Mouse (Mus musculus) heart, embryonic 11.5 days (tissue): ENCODE measurements around the gene Cd79b. TPM values are rescaled to one million over a fixed set of nuclear protein-coding genes. Genes with fewer than 3 reads are reported as not detected.
A peak's percentile ranks its signal among the peaks of the same experiment; 100 is the strongest.

ENCODE experiments used
- ATAC-seq: fragments of 200-750 bp; cut with Nextera tagmentation; replicated peaks from 2 replicates; pipeline ENCODE4 v1.8.0; 2017; ENCODE audit warnings: moderate library complexity; ENCODE audit not compliant: insufficient number of reproducible peaks, low FRiP score, low TSS enrichment
- H3K27ac ChIP-seq: fragments of 300-500 bp; sonication (generic); 2 replicates; pipeline ENCODE4 v1.5.1; 2014; ENCODE audit warnings: mild to moderate bottlenecking, low read depth, low read length
- H3K27me3 ChIP-seq: fragments of 300-500 bp; sonication (generic); 2 replicates; pipeline ENCODE4 v1.6.1; 2014; ENCODE audit warnings: mild to moderate bottlenecking, low read length, mixed read lengths; ENCODE audit not compliant: control insufficient read depth, insufficient read depth
- H3K36me3 ChIP-seq: fragments of 300-500 bp; sonication (generic); 2 replicates; pipeline ENCODE4 v1.6.1; 2014; ENCODE audit warnings: mild to moderate bottlenecking, low read length, moderate library complexity, mixed read lengths; ENCODE audit not compliant: control insufficient read depth, insufficient read depth
- H3K4me1 ChIP-seq: fragments of 300-500 bp; sonication (generic); 2 replicates; pipeline ENCODE4 v1.6.1; 2014; ENCODE audit warnings: low read length; ENCODE audit not compliant: control insufficient read depth, insufficient read depth
- H3K4me2 ChIP-seq: fragments of 300-500 bp; sonication (generic); 2 replicates; pipeline ENCODE4 v1.6.1; 2014; ENCODE audit warnings: mild to moderate bottlenecking, moderate library complexity
- H3K4me3 ChIP-seq: fragments of 300-500 bp; sonication (generic); 2 replicates; pipeline ENCODE4 v1.5.1; 2014; ENCODE audit warnings: low read depth, low read length
- H3K9ac ChIP-seq: fragments of 300-500 bp; sonication (generic); 2 replicates; pipeline ENCODE4 v1.6.1; 2014; ENCODE audit warnings: mild to moderate bottlenecking, low read depth, low read length, moderate library complexity
- H3K9me3 ChIP-seq: fragments of 300-500 bp; sonication (generic); replicated peaks from 2 replicates; pipeline ENCODE4 v1.6.1; 2016; ENCODE audit warnings: low read length; ENCODE audit not compliant: control insufficient read depth
- WGBS: fragments of 180-500 bp; shearing (Covaris S2); extraction: QIAGEN DNeasy Blood & Tissue Kit; methylation state at CpG from one replicate; pipeline ENCODE4 v1.1.7; 2014; ENCODE audit not compliant: insufficient replicate concordance; 5-methylcytosine and 5-hydroxymethylcytosine counted together
- polyA plus RNA-seq: library from polyadenylated mRNA; unstranded; fragments of >200 nt; fragmentation: Nextera tagmentation; extraction: Ambion mirVana; gene quantifications from 2 replicates; pipeline ENCODE4 v1.2.1, GENCODE M21; 2014

Cd79b gene
- polyA plus RNA-seq, 1 experiment from 2014 or later, result 1.3 TPM

DNA sequence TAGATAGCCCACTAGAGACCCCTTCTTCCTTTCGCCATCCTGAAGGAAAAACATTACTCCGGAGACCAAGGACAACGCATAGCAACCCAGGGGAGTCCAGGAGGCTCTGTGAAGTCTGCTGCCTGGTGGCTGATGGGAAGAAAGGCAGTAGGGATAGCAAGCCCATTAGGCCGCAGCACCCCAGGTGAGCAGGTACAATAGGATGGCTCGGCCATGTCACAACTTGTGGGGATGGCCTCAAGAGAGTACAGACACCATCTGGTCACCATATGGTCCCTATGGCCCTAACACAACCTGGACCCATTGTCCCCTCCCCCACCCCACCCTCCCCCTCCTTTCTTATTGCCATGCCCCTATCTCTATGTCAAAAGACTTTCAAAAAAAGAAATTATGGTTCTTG lies 46.7 kb downstream of the Cd79b start:
- H3K4me3 ChIP-seq, result no peak overlapping the region
- peaks cover 38% of the 10 kb centered on the region for H3K36me3 ChIP-seq
- H3K9me3 ChIP-seq, result no peaks in the 10 kb centered on the region
- peaks cover 27% of the 10 kb centered on the region for H3K4me1 ChIP-seq
- H3K27ac ChIP-seq, result no peak overlapping the region
- ATAC-seq, result no peak
- H3K4me2 ChIP-seq, result no peak overlapping the region
- no peaks in the 10 kb centered on the region for H3K27me3 ChIP-seq
- WGBS, result 68% methylated on average over 5 of the region's 5 CpGs
- H3K9ac ChIP-seq, result no peak overlapping the region

DNA sequence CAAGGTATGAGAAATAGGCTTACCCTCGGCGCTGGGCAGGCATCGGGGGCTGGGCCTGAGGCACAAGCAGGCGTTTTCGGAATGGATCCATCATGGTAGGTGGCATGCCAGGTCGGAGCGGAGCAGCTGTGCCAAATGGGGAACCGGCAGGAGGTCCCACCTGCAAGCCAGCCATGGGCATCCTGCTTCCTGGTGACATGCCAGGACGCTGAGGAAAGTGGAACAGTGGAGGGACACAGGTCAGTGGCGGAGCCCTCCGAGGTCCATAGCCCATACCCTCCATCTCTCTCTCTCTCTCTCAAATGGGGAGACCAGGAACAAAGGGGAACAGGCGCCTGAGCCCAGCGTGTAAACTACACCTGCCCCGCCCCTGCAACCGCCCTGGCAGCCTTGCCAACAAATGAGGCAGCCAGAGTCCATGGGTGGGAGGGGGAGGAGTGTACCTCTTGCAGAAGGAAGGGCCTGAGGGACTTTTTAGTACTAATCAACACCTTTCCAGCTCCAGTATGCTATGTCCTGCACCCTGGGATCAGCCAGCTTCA lies 47.2 kb downstream of the Cd79b start:
- 0 out of 2 replicates have a peak overlapping the region, but pooled peaks have one; percentile 43 for H3K9ac ChIP-seq
- no peak overlapping the region for H3K4me2 ChIP-seq
- WGBS, result 63% methylated on average over 15 of the region's 15 CpGs
- no peak for ATAC-seq
- H3K27ac ChIP-seq, result no peak overlapping the region; the same call in 1 of the 2 replicates
- H3K36me3 ChIP-seq, result peaks cover 39% of the 10 kb centered on the region
- no peaks in the 10 kb centered on the region for H3K9me3 ChIP-seq
- no peaks in the 10 kb centered on the region for H3K27me3 ChIP-seq
- peaks cover 27% of the 10 kb centered on the region for H3K4me1 ChIP-seq
- no peak overlapping the region for H3K4me3 ChIP-seq

DNA sequence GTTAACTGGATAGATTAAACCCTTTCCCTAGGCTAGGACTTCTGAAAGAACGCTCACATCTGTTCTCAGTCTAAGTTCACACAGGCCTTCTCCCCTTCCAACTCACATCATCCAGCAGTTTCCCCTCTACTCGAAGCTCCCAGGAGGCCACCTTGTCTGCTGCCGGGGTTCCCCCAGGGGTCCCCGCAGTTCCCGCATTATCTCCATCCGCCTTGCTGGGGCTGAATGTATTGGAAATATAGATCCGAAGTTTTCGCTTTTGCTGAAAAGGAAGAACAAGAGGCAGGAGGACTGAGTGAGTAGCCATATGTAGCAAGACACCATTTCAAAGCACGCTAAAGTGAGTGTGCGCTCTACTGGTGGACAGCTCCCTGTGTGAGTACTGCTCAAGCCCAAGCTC lies 48.1 kb downstream of the Cd79b start:
- Histone ChIP-seq H3K27me3 (no peaks in the 10 kb centered on the region), H3K9ac (no peak overlapping the region), H3K4me2 (no peak overlapping the region), H3K27ac (no peak overlapping the region), H3K9me3 (no peaks in the 10 kb centered on the region), H3K36me3 (peaks cover 48% of the 10 kb centered on the region), H3K4me3 (no peak overlapping the region), H3K4me1 (peaks cover 23% of the 10 kb centered on the region)
- no peak for ATAC-seq
- 89% methylated on average over 10 of the region's 10 CpGs for WGBS

DNA sequence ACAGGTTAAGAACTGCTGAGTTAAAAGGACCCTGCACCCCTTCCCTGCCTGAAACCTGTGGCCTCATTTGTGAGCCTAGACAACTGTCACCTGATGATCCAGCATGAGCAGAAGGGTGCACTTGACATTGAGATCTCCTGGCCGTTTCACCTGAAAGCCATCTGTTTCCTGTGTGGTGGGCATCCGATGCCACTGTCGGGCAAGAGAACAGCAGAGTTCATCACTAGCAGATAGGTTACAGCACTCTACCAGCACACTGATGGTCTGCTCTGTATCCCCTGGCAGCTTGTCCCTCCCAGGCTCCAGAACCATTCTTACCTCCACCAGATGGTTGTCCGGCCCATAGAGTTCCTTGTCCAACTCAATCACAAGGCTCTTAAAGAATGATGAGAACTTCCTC lies 49.0 kb downstream of the Cd79b start:
- Histone ChIP-seq H3K9ac (no peak overlapping the region), H3K4me3 (no peak overlapping the region), H3K4me2 (no peak overlapping the region), H3K27me3 (no peaks in the 10 kb centered on the region), H3K4me1 (peaks cover 19% of the 10 kb centered on the region), H3K27ac (no peak overlapping the region), H3K9me3 (no peaks in the 10 kb centered on the region), H3K36me3 (peaks cover 53% of the 10 kb centered on the region)
- WGBS, result 90% methylated on average over 4 of the region's 4 CpGs
- no peak for ATAC-seq

DNA sequence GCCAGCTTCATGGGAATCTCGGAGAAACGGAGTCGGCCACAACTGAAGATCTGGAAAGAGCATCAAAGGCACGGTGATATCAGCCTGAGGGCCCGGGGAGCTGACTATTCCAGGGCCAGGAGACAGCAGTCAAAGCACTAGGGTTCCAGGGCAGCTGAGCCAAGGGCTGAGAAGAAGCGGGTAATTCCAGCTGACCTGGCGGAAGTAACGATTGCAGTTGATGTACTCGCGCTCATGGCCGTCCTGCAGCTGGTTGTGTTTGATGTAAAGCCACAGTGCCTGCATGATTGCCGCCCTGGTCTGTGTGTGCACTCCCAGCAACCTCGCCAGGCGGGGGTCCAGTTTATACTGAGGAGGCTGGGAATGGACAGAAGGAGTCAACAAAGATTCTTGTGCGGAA lies 49.6 kb downstream of the Cd79b start:
- H3K4me1 ChIP-seq, result peaks cover 16% of the 10 kb centered on the region
- H3K9me3 ChIP-seq, result no peaks in the 10 kb centered on the region
- 91% methylated on average over 15 of the region's 15 CpGs for WGBS
- peaks cover 53% of the 10 kb centered on the region for H3K36me3 ChIP-seq
- no peaks in the 10 kb centered on the region for H3K27me3 ChIP-seq
- no peak overlapping the region for H3K4me3 ChIP-seq
- no peak for ATAC-seq
- no peak overlapping the region for H3K4me2 ChIP-seq
- no peak overlapping the region for H3K27ac ChIP-seq
- H3K9ac ChIP-seq, result no peak overlapping the region

DNA sequence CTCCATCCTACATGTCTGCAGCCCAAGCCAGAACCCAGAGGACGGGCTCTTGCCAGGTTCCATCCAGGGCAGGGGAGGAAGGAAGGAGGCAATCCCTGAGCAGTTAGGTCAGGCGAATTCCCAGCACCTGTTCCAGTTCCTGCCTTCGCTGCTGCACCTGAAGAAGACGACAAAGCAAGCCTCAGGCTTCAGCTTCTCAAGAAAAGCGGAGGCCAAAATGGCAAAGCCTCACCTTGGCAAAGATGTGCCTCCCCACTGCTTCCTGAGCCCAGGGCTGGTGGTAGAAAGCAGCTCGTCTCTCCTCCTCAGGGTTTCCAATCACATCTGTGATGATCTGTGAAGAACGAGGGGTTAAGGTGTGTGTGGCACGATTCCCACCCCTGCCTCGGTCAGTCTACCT lies 50.6 kb downstream of the Cd79b start:
- no peaks in the 10 kb centered on the region for H3K27me3 ChIP-seq
- WGBS, result 86% methylated on average over 9 of the region's 9 CpGs
- ATAC-seq, result no peak

More for the DNA sequence above, 50.6 kb downstream of the Cd79b start:
- peaks cover 13% of the 10 kb centered on the region for H3K4me1 ChIP-seq
- H3K27ac ChIP-seq, result no peak overlapping the region
- no peak overlapping the region for H3K9ac ChIP-seq
- H3K4me3 ChIP-seq, result no peak overlapping the region
- peaks cover 57% of the 10 kb centered on the region for H3K36me3 ChIP-seq
- H3K9me3 ChIP-seq, result no peaks in the 10 kb centered on the region
- H3K4me2 ChIP-seq, result no peak overlapping the region

Other genes starting within 250 kb of the Cd79b start
- 9.7 and 11.0 TPM in 2 replicates for gene Taco1, start 248.7 kb downstream of the Cd79b start, polyA plus RNA-seq
- 20.8 and 22.2 TPM in 2 replicates for gene Map3k3, start 230.1 kb downstream of the Cd79b start, polyA plus RNA-seq
- not detected in 2 replicates for gene Gm10840, start 153.9 kb downstream of the Cd79b start, polyA plus RNA-seq
- 145 and 151 TPM in 2 replicates for gene Limd2, start 153.9 kb downstream of the Cd79b start, polyA plus RNA-seq
- 22.4 and 26.6 TPM in 2 replicates for gene Strada, start 112.6 kb downstream of the Cd79b start, polyA plus RNA-seq
- 58.9 and 91.1 TPM in 2 replicates for gene Ccdc47, start 98.4 kb downstream of the Cd79b start, polyA plus RNA-seq
- gene Ddx42, start 97.8 kb downstream of the Cd79b start, polyA plus RNA-seq, result 45.3 and 58.3 TPM in 2 replicates
- 45.2 and 46.7 TPM in 2 replicates for gene Ftsj3, start 58.7 kb downstream of the Cd79b start, polyA plus RNA-seq
- gene Psmc5, start 58.6 kb downstream of the Cd79b start, polyA plus RNA-seq, result 280 and 294 TPM in 2 replicates
- 22.4 and 25.9 TPM in 2 replicates for gene Smarcd2, start 41.8 kb downstream of the Cd79b start, polyA plus RNA-seq
- 0.13 and 0.15 TPM in 2 replicates for gene Tcam1, start 38.1 kb downstream of the Cd79b start, polyA plus RNA-seq
- not detected in 2 replicates for gene Gh, start 12.9 kb downstream of the Cd79b start, polyA plus RNA-seq
- gene Scn4a, start 38.5 kb upstream of the Cd79b start, polyA plus RNA-seq, result 0.07 and 0.38 TPM in 2 replicates
- 0.14 TPM in 1 of 2 replicates, not detected in the other for gene Prr29, start 50.7 kb upstream of the Cd79b start, polyA plus RNA-seq
- gene Icam2, start 73.3 kb upstream of the Cd79b start, polyA plus RNA-seq, result 73.2 and 76.2 TPM in 2 replicates
- gene Ern1, start 173.1 kb upstream of the Cd79b start, polyA plus RNA-seq, result 3.7 and 4.4 TPM in 2 replicates